Mouse (Mus musculus) layer of hippocampus, adult 9-10 months (tissue): ENCODE results near the gene Tet2.
"Not testable (repeated sequence)": the region's sequence is repeated elsewhere in the genome, so short reads cannot be mapped to it uniquely, and the experiment has no call there.

Source experiments
- DNase-seq: peaks from one replicate; pipeline ENCODE4 v3.0.0; 2022; ENCODE audit warnings: low spot score

Tet2 gene

GRCm38 (mm10) chr3:133548613-133549012 lies 3.7 kb upstream of the Tet2 start:
- no peak for DNase-seq

DNA sequence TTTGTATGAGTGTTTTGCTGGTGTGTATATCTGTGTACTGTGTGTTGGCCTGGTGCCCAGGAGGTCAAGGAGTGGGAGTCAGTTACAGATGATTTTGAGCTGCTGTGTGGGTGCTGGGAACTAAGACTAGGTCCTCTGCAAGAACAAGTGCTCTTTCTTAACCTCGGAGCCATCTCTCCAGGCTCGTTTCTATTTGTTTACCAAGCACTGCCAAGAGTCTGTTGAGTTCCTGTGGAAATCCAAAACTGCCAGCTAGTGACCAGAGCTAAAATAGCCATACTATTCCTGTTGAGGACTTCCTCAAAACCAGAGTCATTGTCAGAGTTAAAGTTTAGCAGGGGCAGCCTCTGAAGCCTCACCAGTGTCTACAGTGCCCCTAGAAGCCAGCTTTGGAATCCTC lies 1.9 kb upstream of the Tet2 start:
- DNase-seq: no peak

DNA sequence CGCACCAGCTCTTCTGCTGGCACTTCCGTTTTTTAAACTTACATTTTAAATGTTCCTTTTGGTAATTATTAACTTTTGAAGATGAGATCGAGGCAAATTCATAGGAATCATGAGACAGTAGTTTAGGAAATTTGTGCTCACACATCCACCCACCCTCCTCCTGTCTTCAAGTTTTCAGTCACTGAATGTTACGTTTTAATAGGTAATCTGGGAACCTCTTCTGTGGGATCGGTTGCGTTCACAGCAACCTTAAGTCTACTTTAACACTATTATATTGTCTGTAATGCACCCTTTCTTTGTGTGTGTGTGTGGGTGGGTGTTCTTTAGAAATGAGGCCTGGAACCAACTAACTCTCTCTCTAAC lies 346 bp upstream of the Tet2 start:
- DNase-seq: no peak

- peak; percentile 78 for DNase-seq
These were observed 798 bp downstream of the Tet2 start for GRCm38 (mm10) chr3:133544131-133544550.

DNA sequence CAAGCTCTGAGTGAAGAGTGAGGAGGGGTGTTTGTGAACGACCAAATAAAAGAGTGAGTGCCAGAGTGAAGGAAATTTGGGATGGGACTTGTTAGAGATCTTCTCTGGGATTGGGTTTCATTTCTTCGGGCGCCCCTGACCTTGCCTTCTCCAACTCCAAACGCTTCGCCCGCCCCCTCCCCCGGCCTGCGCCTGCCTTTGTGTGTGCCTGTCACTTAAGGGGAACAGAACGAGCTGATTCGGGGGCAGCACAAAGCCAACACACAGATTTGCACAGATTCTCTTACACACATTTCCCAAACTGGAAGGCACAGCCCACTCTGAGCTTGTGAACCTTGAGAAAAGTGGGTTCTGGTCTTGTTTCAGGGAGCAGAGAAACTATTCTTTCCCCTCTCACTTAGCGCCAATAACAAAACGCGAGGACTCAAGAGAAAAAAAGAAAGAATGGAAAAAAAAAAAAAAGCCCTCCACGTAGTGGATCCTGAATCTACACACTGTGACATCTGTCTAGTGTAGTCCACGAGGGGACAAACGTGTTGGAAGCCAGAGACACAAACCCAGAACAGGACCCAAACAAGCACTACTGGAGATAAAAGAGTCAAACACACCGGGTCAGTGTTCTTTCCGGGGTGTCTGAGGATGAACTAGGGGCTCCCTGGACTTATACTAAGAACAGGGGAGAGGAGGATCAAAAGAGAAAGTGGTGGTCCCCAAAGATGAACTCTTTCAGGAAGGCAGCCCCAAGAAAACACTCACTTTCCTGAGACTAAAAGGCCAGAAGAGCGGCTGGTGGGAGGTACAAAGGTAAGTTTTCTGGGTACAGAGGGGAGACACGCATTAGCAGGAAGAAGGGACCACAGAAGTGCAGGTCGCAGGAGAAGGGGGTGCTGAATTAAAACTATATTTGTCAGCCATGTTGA lies 1.6 kb downstream of the Tet2 start:
- DNase-seq: no peak

DNA sequence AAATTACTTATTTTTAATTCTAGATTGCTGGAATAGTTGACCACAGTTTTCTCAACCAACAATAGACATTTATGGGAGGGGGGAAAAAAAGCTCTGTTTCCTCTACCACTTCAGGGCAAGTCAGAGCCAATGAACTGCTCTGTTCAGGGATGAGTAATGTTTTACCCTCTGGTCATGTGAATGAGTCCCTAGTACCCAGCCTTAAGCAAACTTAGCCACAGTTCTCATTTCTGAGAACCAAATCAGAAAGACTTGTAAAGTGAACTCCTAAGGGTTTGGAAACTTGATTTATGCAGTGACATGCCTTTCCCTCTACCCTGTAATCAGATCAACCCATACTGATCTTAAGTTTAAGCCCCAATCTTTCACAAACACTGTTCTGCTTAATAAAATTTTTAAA lies 2.9 kb downstream of the Tet2 start:
- no peak for DNase-seq

GRCm38 (mm10) chr3:133541000-133541399 lies 3.9 kb downstream of the Tet2 start:
- DNase-seq: no peak

GRCm38 (mm10) chr3:133539991-133540390 lies 4.9 kb downstream of the Tet2 start:
- no peak for DNase-seq

DNA sequence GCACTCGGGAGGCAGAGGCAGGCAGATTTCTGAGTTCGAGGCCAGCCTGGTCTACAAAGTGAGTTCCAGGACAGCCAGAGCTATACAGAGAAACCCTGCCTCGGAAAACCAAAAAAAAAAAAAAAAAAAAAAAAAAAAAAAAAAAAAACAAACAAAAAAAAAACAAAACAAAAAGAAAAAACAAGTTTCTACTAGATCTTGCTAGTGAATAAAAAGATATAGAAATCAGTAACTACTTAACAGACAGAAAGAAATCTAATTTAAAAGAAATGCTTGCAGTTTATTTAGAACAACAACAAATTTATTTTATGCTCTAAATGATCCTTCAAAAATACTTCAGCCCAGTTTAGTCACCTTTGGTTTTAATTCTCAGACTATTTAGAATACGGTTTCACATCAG lies 6.4 kb downstream of the Tet2 start:
- not testable (repeated sequence) for DNase-seq

- no peak for DNase-seq
These were observed 9.3 kb downstream of the Tet2 start for GRCm38 (mm10) chr3:133535644-133536043.

- DNase-seq: no peak
These were observed 10.9 kb downstream of the Tet2 start for GRCm38 (mm10) chr3:133534066-133534465.

DNA sequence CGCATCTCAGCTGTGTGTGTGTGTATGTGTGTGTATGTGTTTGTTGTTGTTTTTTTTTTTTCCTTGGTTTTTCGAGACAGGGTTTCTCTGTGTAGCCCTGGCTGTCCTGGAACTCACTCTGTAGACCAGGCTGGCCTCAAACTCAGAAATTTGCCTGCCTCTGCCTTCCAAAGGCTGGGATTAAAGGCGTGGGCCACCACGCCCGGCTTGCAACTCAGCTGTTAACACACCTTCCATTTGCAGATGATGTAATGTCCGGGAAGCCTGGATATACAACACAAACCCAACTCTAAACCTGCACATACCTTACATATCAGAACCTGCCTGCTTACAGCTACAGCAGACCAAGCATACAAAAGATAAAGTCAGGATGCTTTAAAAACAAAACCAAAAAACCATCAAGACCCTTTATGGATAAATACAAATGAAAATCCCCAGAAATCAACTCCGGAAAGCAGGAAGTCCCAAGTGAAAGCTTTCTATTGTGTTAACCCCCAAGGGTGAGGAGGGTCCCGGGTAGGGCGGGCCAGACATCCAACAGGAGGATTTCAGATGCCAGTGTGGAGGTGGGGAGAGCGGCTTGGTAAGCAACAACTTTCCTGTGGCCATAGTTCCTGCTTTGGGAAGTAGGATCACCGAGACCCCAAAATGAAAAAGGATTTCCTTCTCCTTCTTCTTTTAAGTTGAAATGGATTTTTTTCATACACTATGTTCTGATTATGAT lies 11.5 kb downstream of the Tet2 start:
- DNase-seq: no peak

- DNase-seq: no peak
These were observed 12.1 kb downstream of the Tet2 start for GRCm38 (mm10) chr3:133532806-133533205.

GRCm38 (mm10) chr3:133532252-133532651 lies 12.7 kb downstream of the Tet2 start:
- no peak for DNase-seq

DNA sequence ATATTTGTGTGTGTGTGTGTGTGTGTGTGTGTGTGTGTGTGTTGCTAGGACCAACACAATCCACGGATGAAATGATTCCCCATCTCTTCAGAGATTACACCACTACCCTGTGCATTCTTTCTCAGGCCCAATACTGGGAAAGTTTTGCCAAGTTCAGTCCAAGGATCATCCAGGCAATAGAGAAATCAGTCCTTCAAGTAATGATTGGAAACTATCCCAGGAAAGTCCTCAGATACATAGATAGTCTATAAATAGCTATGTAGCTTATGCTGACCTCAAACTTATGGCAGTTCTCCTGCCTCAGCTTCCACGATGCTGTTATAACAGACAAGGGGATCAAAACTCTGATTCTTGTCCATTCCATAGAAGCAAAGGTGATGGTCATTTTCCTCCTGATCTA lies 13.8 kb downstream of the Tet2 start:
- no peak for DNase-seq

DNA sequence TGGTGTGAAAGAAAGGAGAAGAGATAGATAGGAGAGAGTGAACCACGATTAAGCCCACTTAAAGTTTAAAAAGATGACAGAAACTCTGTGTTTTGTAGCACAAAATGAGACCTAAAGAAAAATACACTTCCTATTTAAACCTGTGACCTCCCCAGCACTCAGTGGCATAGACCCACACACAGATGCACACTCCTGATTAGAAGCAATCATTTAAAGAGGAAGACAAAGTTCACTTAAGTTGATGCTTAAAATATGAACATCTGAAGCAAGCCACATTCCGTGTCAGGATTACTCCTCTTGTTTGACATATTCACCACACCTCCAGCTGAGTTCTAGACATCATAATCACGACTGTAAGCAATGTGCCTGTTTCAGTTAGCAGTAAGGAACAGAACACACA lies 14.3 kb downstream of the Tet2 start:
- DNase-seq: no peak

GRCm38 (mm10) chr3:133526119-133526723 lies 18.7 kb downstream of the Tet2 start:
- DNase-seq: no peak

- no peak for DNase-seq
These were observed 19.4 kb downstream of the Tet2 start for GRCm38 (mm10) chr3:133525578-133525977.

- no peak for DNase-seq
These were observed 20.4 kb downstream of the Tet2 start for GRCm38 (mm10) chr3:133524341-133525050.

DNA sequence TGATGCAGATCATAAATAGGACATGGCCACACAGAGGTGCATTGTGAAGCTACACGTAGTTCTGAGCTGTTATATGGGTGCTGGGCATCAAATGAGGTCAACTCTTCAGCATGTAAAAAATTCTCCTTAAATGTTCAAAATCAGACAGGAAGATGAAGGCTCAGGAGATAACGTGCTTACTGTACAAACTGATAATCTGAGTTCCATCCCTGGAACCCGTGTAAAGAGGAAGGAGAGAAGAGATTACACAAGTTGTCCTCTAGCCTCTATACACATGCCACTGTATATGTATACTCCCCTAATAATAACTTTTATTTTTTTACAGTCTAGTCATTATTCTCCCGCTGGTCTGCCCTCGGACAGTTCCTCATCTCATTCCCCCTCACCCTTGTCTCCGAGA lies 21.7 kb downstream of the Tet2 start:
- no peak for DNase-seq

DNA sequence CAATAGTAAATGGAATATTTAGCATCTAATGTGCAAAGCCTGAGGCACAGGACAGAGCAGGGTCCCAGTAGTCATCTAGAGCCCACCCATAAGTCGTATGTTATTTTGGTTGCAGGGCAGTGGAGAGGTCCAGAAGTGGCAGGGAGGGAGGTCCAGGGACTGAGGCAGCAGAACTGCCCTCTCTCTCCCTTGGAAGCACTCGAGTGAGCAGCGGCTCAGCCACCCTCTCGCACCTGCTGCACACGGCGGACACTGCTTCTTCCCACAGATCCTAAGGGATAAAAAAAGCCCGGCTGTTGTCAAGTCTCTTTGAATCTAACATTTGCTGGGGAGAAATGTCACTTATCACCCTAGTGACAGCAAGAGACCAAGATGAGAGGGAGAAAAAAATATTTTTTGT lies 22.6 kb downstream of the Tet2 start:
- no peak for DNase-seq

GRCm38 (mm10) chr3:133518801-133519200 lies 26.1 kb downstream of the Tet2 start:
- DNase-seq: no peak
